ENCODE assay signal across 9 mouse cellular contexts in genomic region chr9:98954391-98955102, GRCm38 (mm10). TPM values are rescaled to one million over a fixed set of nuclear protein-coding genes. Genes with fewer than 3 reads are reported as not detected.
DNase-seq lines count a peak whose midpoint lies in the region; ATAC-seq and TF ChIP-seq lines count a peak whose summit lies in the region.
"Had no signal": no experiment of that assay in that cellular context is flagged by ENCODE, and none has a peak within 500 bp of the region (broad histone marks: within the 10 kb centered on the region; RNA-seq: fewer than 3 reads in every experiment).

No protein-coding gene starts in this region.

- peaks cover 22% of the 10 kb centered on the region; the same call in 1 of the 2 replicates for H3K4me1 ChIP-seq in kidney, postnatal 0 days (replicated peaks; ENCODE audit: insufficient read depth, low read length)
- H3K4me1 ChIP-seq in embryonic facial prominence, embryonic 12.5 days = peaks cover 27% of the 10 kb centered on the region
- peaks cover 32% of the 10 kb centered on the region for H3K4me1 ChIP-seq in intestine, embryonic 16.5 days (ENCODE audit: control insufficient read depth, insufficient read depth, low read length)
- H3K4me1 ChIP-seq in neural tube, embryonic 14.5 days (ENCODE audit: control insufficient read depth, insufficient read depth, low read length) = peaks cover 17% of the 10 kb centered on the region

- H3K9ac ChIP-seq in kidney, postnatal 0 days (ENCODE audit: low read depth, low read length) = no peak overlapping the region
- H3K9ac ChIP-seq in embryonic facial prominence, embryonic 12.5 days = peak overlapping the region; percentile 69
- H3K9ac ChIP-seq in intestine, embryonic 16.5 days (ENCODE audit: low read depth, low read length) = peak overlapping the region; percentile 18; the same call in 1 of the 2 replicates
- H3K9ac ChIP-seq in neural tube, embryonic 14.5 days (replicated peaks; ENCODE audit: low read depth, low read length) = no peak overlapping the region

- no peak for ATAC-seq in kidney, postnatal 0 days (replicated peaks; ENCODE audit: low FRiP score, low read depth)
- ATAC-seq in embryonic facial prominence, embryonic 12.5 days (ENCODE audit: insufficient number of reproducible peaks, insufficient read depth, low FRiP score, low TSS enrichment) = no peak
- no peak for ATAC-seq in intestine, embryonic 16.5 days
- no peak for ATAC-seq in neural tube, embryonic 14.5 days (ENCODE audit: low read depth)

- H3K27ac ChIP-seq in kidney, postnatal 0 days = no peak overlapping the region
- H3K27ac ChIP-seq in embryonic facial prominence, embryonic 12.5 days = peak overlapping the region; percentile 84
- no peak overlapping the region for H3K27ac ChIP-seq in intestine, embryonic 16.5 days (ENCODE audit: low read length)
- H3K27ac ChIP-seq in neural tube, embryonic 14.5 days (ENCODE audit: low read depth, low read length) = no peak overlapping the region

- peak overlapping the region; percentile 42 for H3K4me3 ChIP-seq in kidney, postnatal 0 days (replicated peaks; ENCODE audit: low read depth, low read length)
- H3K4me3 ChIP-seq in embryonic facial prominence, embryonic 12.5 days = peak overlapping the region; percentile 50
- peak overlapping the region; percentile 46 for H3K4me3 ChIP-seq in intestine, embryonic 16.5 days (ENCODE audit: low read length)
- H3K4me3 ChIP-seq in neural tube, embryonic 14.5 days (ENCODE audit: low read depth, low read length) = peak overlapping the region; percentile 29; the same call in 1 of the 2 replicates

- 3% methylated on average over 33 of the region's 33 CpGs for WGBS in kidney, postnatal 0 days
- WGBS in embryonic facial prominence, embryonic 12.5 days = 1% methylated on average over 33 of the region's 33 CpGs
- WGBS in intestine, embryonic 16.5 days = 2% methylated on average over 33 of the region's 33 CpGs
- WGBS in neural tube, embryonic 14.5 days = 2% methylated on average over 33 of the region's 33 CpGs

- H3K27me3 ChIP-seq in kidney, postnatal 0 days (ENCODE audit: insufficient read depth, low read length) = peaks cover 93% of the 10 kb centered on the region
- peaks cover 79% of the 10 kb centered on the region for H3K27me3 ChIP-seq in embryonic facial prominence, embryonic 12.5 days
- H3K27me3 ChIP-seq in intestine, embryonic 16.5 days (replicated peaks; ENCODE audit: control insufficient read depth, insufficient read depth, low read length) = peaks cover 84% of the 10 kb centered on the region
- H3K27me3 ChIP-seq in neural tube, embryonic 14.5 days (ENCODE audit: control insufficient read depth, insufficient read depth, low read length) = peaks cover 61% of the 10 kb centered on the region

- no peak for TF ChIP-seq CTCF in kidney, postnatal 0 days (IDR thresholded peaks at IDR 0.05; ENCODE audit: low read depth)

- DNase-seq in kidney, postnatal 0 days (ENCODE audit: low spot score) = no peak
- no peak for DNase-seq in kidney, postnatal 36 days
- no peak for DNase-seq in frontal cortex, postnatal 36 days (ENCODE audit: low spot score in 2 of 2)
- DNase-seq in frontal cortex, postnatal 10 days (ENCODE audit: low spot score in 2 of 2) = no peak
- DNase-seq in gastrocnemius, adult 18-20 months (ENCODE audit: low spot score) = no peak

- H3K4me2 ChIP-seq in kidney, postnatal 0 days (ENCODE audit: low read length) = peak overlapping the region; percentile 76
- H3K4me2 ChIP-seq in embryonic facial prominence, embryonic 12.5 days (replicated peaks) = peak overlapping the region; percentile 85
- H3K4me2 ChIP-seq in intestine, embryonic 16.5 days (ENCODE audit: low read depth, low read length) = peak overlapping the region; percentile 48
- H3K4me2 ChIP-seq in neural tube, embryonic 14.5 days (ENCODE audit: low read depth, low read length) = peak overlapping the region; percentile 43; the same call in 1 of the 2 replicates

- no peaks in the 10 kb centered on the region for H3K9me3 ChIP-seq in kidney, postnatal 0 days (replicated peaks; ENCODE audit: low read length)
- H3K9me3 ChIP-seq in embryonic facial prominence, embryonic 12.5 days = no peaks in the 10 kb centered on the region
- no peaks in the 10 kb centered on the region for H3K9me3 ChIP-seq in intestine, embryonic 16.5 days (ENCODE audit: control insufficient read depth, low read length)
- H3K9me3 ChIP-seq in neural tube, embryonic 14.5 days (ENCODE audit: control insufficient read depth, low read length) = no peaks in the 10 kb centered on the region

- H3K36me3 ChIP-seq in kidney, postnatal 0 days (ENCODE audit: insufficient read depth, low read length) = no peaks in the 10 kb centered on the region
- no peaks in the 10 kb centered on the region for H3K36me3 ChIP-seq in embryonic facial prominence, embryonic 12.5 days
- H3K36me3 ChIP-seq in intestine, embryonic 16.5 days (ENCODE audit: control insufficient read depth, insufficient read depth, low read length) = no peaks in the 10 kb centered on the region
- H3K36me3 ChIP-seq in neural tube, embryonic 14.5 days (ENCODE audit: control insufficient read depth, insufficient read depth, low read length) = no peaks in the 10 kb centered on the region

RNA-seq across cellular contexts. Expression of gene Foxl2, which starts 0.5 kb away (rescaled TPM):
- polyA plus RNA-seq in kidney, postnatal 0 days (2015; fragmentation: Nextera tagmentation; extraction: Ambion mirVana) = not detected in 2 replicates
- 11.0 and 14.3 TPM in 2 replicates for polyA plus RNA-seq in embryonic facial prominence, embryonic 12.5 days (2016; fragmentation: Nextera tagmentation; extraction: Ambion mirVana)
- not detected in 2 replicates for polyA plus RNA-seq in intestine, embryonic 16.5 days (2015; fragmentation: Nextera tagmentation; extraction: Ambion mirVana)
- 0.32 and 0.72 TPM in 2 replicates for polyA plus RNA-seq in neural tube, embryonic 14.5 days (2014; fragmentation: Nextera tagmentation; extraction: Ambion mirVana)
- total RNA-seq in gastrocnemius, adult 18-20 months (2021) = under 1 TPM in 1 of 2 experiments, not detected in 1; 0.09 TPM
- total RNA-seq: heart, postnatal 10 days had no signal

RNA-seq across cellular contexts. Expression of gene Faim, which starts 31.6 kb away (rescaled TPM):
- polyA plus RNA-seq in kidney, postnatal 0 days (2015; fragmentation: Nextera tagmentation; extraction: Ambion mirVana) = 59.1 and 61.3 TPM in 2 replicates
- 55.2 and 56.3 TPM in 2 replicates for polyA plus RNA-seq in embryonic facial prominence, embryonic 12.5 days (2016; fragmentation: Nextera tagmentation; extraction: Ambion mirVana)
- polyA plus RNA-seq in intestine, embryonic 16.5 days (2015; fragmentation: Nextera tagmentation; extraction: Ambion mirVana) = 34.5 and 36.9 TPM in 2 replicates
- polyA plus RNA-seq in neural tube, embryonic 14.5 days (2014; fragmentation: Nextera tagmentation; extraction: Ambion mirVana) = 119 and 124 TPM in 2 replicates
- 1 to 10 TPM; 1.3 to 2.0 TPM for total RNA-seq in gastrocnemius, adult 18-20 months (2021)

RNA-seq across cellular contexts. Expression of gene 7420426K07Rik, which starts 51.6 kb away (rescaled TPM):
- polyA plus RNA-seq in kidney, postnatal 0 days (2015; fragmentation: Nextera tagmentation; extraction: Ambion mirVana) = not detected in 2 replicates
- not detected in 2 replicates for polyA plus RNA-seq in embryonic facial prominence, embryonic 12.5 days (2016; fragmentation: Nextera tagmentation; extraction: Ambion mirVana)
- polyA plus RNA-seq in intestine, embryonic 16.5 days (2015; fragmentation: Nextera tagmentation; extraction: Ambion mirVana) = not detected in 2 replicates
- polyA plus RNA-seq in neural tube, embryonic 14.5 days (2014; fragmentation: Nextera tagmentation; extraction: Ambion mirVana) = not detected in 2 replicates
- not detected for total RNA-seq in gastrocnemius, adult 18-20 months (2021)
- total RNA-seq: heart, postnatal 10 days had no signal

Comparison
In these comparisons a context has a peak if more than half of its experiments do, and no peak if none do; other contexts are left out.
1. H3K9ac ChIP-seq: peak in embryonic facial prominence, embryonic 12.5 days (single experiment) and intestine, embryonic 16.5 days (single experiment); none in kidney, postnatal 0 days (single experiment) and neural tube, embryonic 14.5 days (single experiment).
2. Peak in every context shown above with its lines, with median percentiles within 50 percentile points of each other: H3K4me2 ChIP-seq and H3K4me3 ChIP-seq.